Mouse (Mus musculus) cerebellum, adult (tissue): Measurements from ENCODE around the gene Dram1.

ENCODE experiments used
- ATAC-seq: cut with Nextera tagmentation; 2 replicates; pipeline ENCODE4 v1.9.2; 2017; ENCODE audit warnings: mild to moderate bottlenecking, moderate library complexity, mixed read lengths; ENCODE audit not compliant: insufficient number of reproducible peaks, low FRiP score, low TSS enrichment

Dram1 gene

DNA sequence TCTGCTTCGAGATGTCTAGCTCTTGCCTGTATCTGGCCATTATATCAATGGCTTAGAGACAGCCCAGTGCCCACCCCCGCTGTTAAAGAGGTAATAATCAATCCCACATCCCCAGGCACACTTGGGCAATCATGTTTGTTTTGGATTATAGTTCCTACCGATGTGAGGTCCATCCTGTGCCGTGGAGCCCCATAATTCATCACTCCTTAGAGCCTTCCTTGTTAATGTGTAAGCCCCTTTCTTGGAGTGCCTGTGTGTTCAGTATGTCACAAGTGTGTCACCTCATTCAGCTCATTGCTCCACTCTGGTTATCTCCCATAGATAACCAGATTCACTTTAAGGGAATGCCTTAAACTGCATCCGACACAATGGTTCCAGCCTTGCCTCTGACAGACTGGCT, 24.3 kb downstream of the Dram1 start:
- ATAC-seq = no peak

- no peak for ATAC-seq
Observed at GRCm38 (mm10) chr10:88352549-88352948, 26.3 kb downstream of the Dram1 start.

DNA sequence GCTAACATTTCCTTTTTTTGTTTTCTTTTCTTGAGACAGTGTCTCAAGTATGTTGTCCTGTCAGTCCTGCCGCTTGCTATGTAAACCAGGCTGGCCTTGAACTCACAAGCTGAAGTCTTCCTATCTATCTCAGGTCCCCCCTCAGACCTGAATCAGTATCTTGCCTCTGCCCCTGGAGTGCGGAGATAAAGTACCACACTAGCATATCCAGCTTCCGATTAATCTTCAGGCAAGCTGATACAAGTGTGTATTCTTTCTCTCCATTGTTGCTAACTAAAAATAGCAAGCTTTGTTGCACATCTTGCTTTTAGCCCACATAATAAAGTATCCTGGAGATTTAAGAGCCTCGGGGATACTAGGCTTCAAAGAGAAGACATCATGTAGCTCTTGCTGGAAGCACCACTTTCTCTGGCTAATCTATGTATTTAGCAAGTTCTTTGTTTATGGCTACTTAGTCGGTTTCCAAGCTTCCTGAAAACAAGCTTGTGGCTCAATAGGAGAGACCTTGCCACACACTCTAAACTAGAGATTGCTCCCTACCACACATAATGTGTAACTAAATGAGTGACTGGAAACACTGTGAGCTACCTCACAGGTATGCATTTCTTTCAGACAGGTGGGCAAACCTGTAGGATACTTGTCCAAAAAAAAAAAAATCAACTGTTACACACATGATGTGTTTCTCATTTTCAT, 27.3 kb downstream of the Dram1 start:
- ATAC-seq = no peak

DNA sequence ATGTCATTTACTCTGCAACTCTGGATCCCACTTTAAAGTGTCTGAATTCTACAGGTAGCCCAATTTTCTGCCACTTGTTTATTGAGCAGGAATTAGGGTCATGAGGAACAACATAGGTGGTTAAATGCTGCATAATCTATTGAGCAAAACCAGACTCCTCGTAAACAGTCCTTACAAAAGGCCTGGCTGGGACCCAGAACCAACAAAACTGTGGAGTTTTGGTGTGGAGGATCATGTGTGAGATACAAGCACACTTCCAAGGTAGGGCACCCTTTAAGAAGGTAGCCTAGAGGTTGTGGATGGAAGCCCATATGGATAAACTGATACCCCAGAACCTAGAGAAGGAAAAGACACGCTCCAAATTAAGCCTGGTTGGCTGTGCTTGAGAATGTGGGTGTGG, 28.2 kb downstream of the Dram1 start:
- no peak for ATAC-seq

GRCm38 (mm10) chr10:88349800-88350199, 29.1 kb downstream of the Dram1 start:
- no peak for ATAC-seq

DNA sequence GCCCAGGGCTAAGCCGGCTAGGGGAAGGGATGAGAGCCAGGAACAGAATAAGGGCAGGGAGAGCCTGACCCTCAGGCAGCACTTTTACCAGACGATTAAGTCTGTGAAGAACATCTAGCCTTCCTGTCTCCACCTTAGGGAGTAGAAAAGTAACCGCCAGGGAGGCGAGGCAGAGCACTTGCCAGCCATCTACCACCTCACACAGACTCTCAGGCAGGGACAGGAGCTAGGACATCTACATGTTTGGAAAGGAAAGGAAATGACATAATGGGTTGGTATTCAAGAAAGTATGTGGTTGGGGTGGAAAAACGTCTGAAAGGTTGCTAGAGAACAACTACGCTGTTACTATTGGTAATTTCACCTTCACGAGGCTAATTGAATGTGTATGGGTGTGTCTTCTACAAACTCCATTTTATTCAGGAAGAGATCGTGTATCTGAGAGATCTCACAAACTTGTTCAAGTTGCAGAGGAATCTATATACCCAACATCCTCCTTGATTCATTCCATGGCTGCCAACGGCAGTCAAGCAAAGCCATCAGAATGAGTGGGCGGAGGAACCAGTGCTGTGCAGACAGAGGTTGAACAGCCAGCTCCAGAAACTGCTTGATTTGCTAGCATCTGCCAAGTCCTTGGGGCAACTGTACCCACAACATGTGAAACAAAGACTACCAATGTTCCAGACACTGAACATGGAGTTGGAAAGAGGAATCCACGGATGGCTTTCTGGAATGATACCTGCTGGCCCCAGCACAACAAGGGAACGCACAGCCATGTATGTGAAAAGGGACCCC, 32.2 kb downstream of the Dram1 start:
- no peak for ATAC-seq

- no peak for ATAC-seq
Observed at GRCm38 (mm10) chr10:88345899-88346401, 32.9 kb downstream of the Dram1 start.

GRCm38 (mm10) chr10:88341368-88341767, 37.5 kb downstream of the Dram1 start:
- no peak for ATAC-seq

DNA sequence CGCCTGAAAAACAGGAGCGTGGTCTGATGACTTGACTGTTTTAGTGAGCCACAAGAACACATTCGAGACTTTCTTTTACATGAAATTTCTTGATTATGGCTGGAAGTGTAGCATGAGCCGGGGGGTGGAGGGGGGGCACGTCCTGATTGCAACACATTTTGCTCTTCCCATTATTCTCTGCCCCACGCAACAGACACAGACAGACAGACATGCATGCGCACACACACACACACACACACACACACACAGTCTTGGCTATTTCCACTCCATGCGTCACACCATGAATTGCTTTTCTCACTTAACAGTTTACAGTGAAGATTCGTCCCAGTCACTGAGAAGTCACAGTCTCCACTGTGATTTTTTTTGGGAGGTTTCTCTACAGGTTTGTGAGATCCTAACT, 38.2 kb downstream of the Dram1 start:
- no peak for ATAC-seq

DNA sequence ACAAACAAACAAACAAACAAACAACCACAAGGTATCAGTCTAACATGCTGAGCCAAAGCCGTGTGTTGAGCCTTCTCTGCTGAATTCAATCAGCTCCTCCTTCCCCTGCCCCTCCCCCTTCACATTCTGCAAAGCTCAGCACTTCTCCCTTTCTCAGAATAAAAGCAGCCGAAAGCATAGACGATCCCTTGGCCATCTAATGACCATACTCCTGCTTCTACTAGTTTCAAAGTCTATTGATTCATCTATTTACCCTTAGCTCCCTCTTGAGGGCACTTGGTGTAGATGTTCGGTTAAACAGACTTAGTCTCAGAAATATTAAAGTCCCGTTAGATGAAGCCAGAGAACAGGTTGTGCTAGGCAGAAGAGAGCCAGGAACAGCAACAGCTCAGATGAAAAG, 48.2 kb downstream of the Dram1 start:
- ATAC-seq = no peak

GRCm38 (mm10) chr10:88328056-88328450, 50.8 kb downstream of the Dram1 start:
- ATAC-seq = no peak

DNA sequence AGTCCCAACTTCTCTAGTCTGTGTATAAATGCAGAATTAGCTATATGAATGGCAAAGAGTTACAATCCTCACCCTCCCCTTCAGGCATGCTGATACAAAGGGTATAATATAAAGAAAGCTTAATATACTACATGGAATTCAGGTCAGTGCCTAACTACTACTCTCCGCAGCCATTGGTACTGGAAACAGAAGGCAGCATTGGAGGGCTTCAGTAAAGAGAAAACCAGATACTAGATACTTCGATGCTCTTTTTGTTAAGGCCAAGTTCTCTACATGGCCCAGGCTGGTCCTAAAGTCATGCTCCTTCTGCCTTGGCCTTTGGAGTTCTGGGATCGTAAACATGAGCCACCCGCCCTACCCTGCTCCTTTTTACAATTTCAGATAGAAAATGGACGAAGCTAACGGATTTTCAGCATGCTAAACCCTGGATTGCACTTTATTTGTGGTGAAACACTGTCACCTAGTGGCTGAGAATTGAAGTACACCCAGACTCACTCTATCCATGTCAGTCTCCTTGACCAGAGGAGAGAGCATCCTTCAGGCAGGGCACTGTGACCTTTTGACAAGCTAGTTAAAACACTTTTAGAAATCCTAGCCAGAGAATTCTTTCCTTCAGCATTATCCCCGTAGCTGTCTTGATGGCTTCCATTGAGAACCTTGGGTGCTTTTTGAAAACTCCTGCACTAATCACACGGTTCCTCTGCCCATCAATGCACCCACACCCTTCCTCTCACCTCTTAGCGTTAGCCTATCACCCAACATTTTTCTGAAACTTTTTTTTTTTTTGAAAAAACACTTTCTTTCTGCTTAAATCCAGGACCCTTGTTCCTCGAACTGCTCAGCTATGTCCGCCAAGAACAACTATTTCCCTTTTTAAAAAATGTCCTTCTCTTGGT, 51.5 kb downstream of the Dram1 start:
- peak; percentile 81 for ATAC-seq

- ATAC-seq = no peak
Observed at GRCm38 (mm10) chr10:88321739-88322138, 57.1 kb downstream of the Dram1 start.

GRCm38 (mm10) chr10:88320714-88321416, 58.0 kb downstream of the Dram1 start:
- no peak for ATAC-seq

DNA sequence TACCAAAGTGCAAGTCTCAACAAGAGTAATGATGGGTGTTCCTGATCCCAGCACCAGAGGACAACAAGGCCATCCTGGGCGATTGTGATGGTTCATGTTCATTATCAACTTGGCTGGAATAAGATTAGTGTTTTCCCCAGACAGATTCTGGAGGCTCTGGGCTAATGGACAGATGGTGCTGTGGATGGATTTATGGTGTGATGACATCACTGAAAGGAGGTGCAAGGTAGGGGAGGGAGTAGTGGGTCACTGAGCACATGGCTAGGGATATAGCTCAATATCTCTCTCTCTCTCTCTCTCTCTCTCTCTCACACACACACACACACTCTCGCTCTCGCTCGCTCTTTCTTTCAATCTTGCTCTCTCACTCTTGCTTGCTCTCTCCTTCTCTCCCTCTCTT, 60.7 kb downstream of the Dram1 start:
- ATAC-seq = no peak

- no peak for ATAC-seq
Observed at GRCm38 (mm10) chr10:88317151-88317550, 61.7 kb downstream of the Dram1 start.

DNA sequence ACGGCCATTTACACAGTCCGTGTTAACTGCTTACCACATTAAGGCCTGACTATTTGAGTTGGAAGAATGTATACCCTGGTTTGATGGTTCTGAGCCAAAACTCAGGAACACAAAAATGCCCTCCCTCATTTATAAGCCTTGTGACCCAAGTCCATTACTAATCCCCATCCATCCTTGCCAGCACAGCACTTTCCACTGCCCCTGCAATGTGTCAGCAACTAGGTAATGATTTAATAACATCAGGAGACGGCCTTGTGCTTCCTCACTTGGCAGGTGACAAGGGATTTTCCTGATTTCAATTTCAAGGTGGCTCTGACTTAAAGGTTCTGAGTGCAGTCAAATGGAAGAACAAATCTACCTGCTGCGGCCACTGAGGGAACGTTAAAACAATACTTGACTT, 64.0 kb downstream of the Dram1 start:
- no peak for ATAC-seq

GRCm38 (mm10) chr10:88309851-88310250, 69.0 kb downstream of the Dram1 start:
- ATAC-seq = no peak

GRCm38 (mm10) chr10:88306235-88306634, 72.6 kb downstream of the Dram1 start:
- no peak for ATAC-seq

- ATAC-seq = 0 out of 2 replicates have a peak, but pooled peaks have one; percentile 52
Observed at GRCm38 (mm10) chr10:88304302-88304701, 74.6 kb downstream of the Dram1 start.
